Mouse (Mus musculus) lung, adult 2 months (tissue): Measurements from ENCODE around the gene Kdm8.

Experiments used
- CTCF ChIP-seq: fragments of 200-500 bp; IDR thresholded peaks from 2 replicates; pipeline ENCODE4 v1.5.1; 2011; ENCODE audit warnings: mild to moderate bottlenecking, low read length, control low read depth; ENCODE audit not compliant: insufficient read depth
- POLR2A ChIP-seq: fragments of 200-500 bp; IDR thresholded peaks from 2 replicates; pipeline ENCODE4 v1.6.1; 2011; ENCODE audit warnings: low read depth, mild to moderate bottlenecking, control low read depth, low read length, borderline replicate concordance; ENCODE audit errors: extremely low read depth

GRCm38 (mm10) chr7:125415087-125415486, 29.4 kb upstream of the Kdm8 start:
- TF ChIP-seq CTCF (no peak), POLR2A (no peak)
